Mouse (Mus musculus): ENCODE results near the gene Gm45783.
A peak's percentile ranks its signal among the peaks of the same experiment; 100 is the strongest.
"Not testable (repeated sequence)": the region's sequence is repeated elsewhere in the genome, so short reads cannot be mapped to it uniquely, and the experiment has no call there.

The Gm45783 gene

GRCm38 (mm10) chr7:7374431-7374830, at the start of gene Gm45783:
Gene Gm45783 (minus strand): TSS chr7:7374573.
- not testable (repeated sequence) for DNase-seq (ENCODE audit: low spot score)

- DNase-seq (ENCODE audit: low spot score) = not testable (repeated sequence)
Observed at GRCm38 (mm10) chr7:7399603-7400002, 25.2 kb upstream of the Gm45783 start, which contains the start of gene Vmn2r31. Gene Vmn2r31 (minus strand): TSS chr7:7399703.

- DNase-seq (ENCODE audit: low spot score) = not testable (repeated sequence)
Observed at GRCm38 (mm10) chr7:7337509-7337908, 36.9 kb downstream of the Gm45783 start, which contains the start of gene Vmn2r30. Gene Vmn2r30 (minus strand): TSS chr7:7337609.

GRCm38 (mm10) chr7:7295595-7295994, 78.8 kb downstream of the Gm45783 start:
- peak; percentile 61 for DNase-seq (ENCODE audit: low spot score)

Measured in lung, postnatal 25 days (tissue).